Comparison of ENCODE assay signal across 9 mouse cellular contexts in genomic region chr9:22226846-22227245, GRCm38 (mm10). TPM values are rescaled to one million over a fixed set of nuclear protein-coding genes. Genes with fewer than 3 reads are reported as not detected.
DNase-seq lines count a peak whose midpoint lies in the region; ATAC-seq and TF ChIP-seq lines count a peak whose summit lies in the region.
"Had no signal": no experiment of that assay in that cellular context is flagged by ENCODE, and none has a peak within 500 bp of the region (broad histone marks: within the 10 kb centered on the region; RNA-seq: fewer than 3 reads in every experiment).

No protein-coding gene starts in this region.

- H3K27me3 ChIP-seq in ES-Bruce4 (ENCODE audit: control insufficient read depth, insufficient read depth, low read length, poor library complexity, severe bottlenecking) = no peaks in the 10 kb centered on the region
- H3K27me3 ChIP-seq in heart, embryonic 11.5 days (ENCODE audit: control insufficient read depth, insufficient read depth, low read length) = no peaks in the 10 kb centered on the region
- no peaks in the 10 kb centered on the region for H3K27me3 ChIP-seq in liver, embryonic 15.5 days
- no peaks in the 10 kb centered on the region for H3K27me3 ChIP-seq in midbrain, embryonic 13.5 days
- H3K27me3 ChIP-seq: megakaryocyte, embryonic 14.5 days had no signal

- 73% methylated on average over 15 of the region's 15 CpGs for WGBS in heart, embryonic 11.5 days (ENCODE audit: insufficient replicate concordance)
- WGBS in liver, embryonic 15.5 days (ENCODE audit: insufficient replicate concordance) = 84% methylated on average over 15 of the region's 15 CpGs
- 94% methylated on average over 15 of the region's 15 CpGs for WGBS in midbrain, embryonic 13.5 days

- no peak for TF ChIP-seq CTCF in ES-Bruce4 (IDR thresholded peaks at IDR 0.05; ENCODE audit: low read depth, low read length)
- TF ChIP-seq CTCF in brain, embryonic 14.5 days (IDR thresholded peaks at IDR 0.05; ENCODE audit: borderline replicate concordance, extremely low read depth, insufficient read depth, insufficient read length) = no peak

- TF ChIP-seq EP300 in ES-Bruce4 (IDR thresholded peaks at IDR 0.05; ENCODE audit: insufficient read depth, low read depth, low read length) = no peak

- peaks cover 4% of the 10 kb centered on the region for H3K9me3 ChIP-seq in ES-Bruce4 (replicated peaks; ENCODE audit: control insufficient read depth, insufficient read depth, low read length, poor library complexity, severe bottlenecking)
- no peaks in the 10 kb centered on the region for H3K9me3 ChIP-seq in heart, embryonic 11.5 days (replicated peaks; ENCODE audit: control insufficient read depth, low read length)
- no peaks in the 10 kb centered on the region for H3K9me3 ChIP-seq in liver, embryonic 15.5 days (replicated peaks)
- no peaks in the 10 kb centered on the region for H3K9me3 ChIP-seq in midbrain, embryonic 13.5 days

- peak overlapping the region; percentile 40 for H3K4me3 ChIP-seq in ES-Bruce4 (ENCODE audit: low read depth, low read length)
- no peak overlapping the region for H3K4me3 ChIP-seq in heart, embryonic 11.5 days (ENCODE audit: low read depth, low read length)
- H3K4me3 ChIP-seq in liver, embryonic 15.5 days (replicated peaks) = peak overlapping the region; percentile 84; the same call in 1 of the 2 replicates
- no peak overlapping the region for H3K4me3 ChIP-seq in midbrain, embryonic 13.5 days (replicated peaks)

- peak overlapping the region; percentile 38 for H3K9ac ChIP-seq in ES-Bruce4 (ENCODE audit: low read depth, poor library complexity, severe bottlenecking)
- no peak overlapping the region for H3K9ac ChIP-seq in heart, embryonic 11.5 days (ENCODE audit: low read depth, low read length)
- no peak overlapping the region for H3K9ac ChIP-seq in liver, embryonic 15.5 days
- H3K9ac ChIP-seq in midbrain, embryonic 13.5 days (replicated peaks) = no peak overlapping the region

- peak overlapping the region; percentile 11; the same call in 1 of the 2 replicates for H3K4me2 ChIP-seq in heart, embryonic 11.5 days
- H3K4me2 ChIP-seq in liver, embryonic 15.5 days = peak overlapping the region; percentile 87
- H3K4me2 ChIP-seq in midbrain, embryonic 13.5 days (replicated peaks) = no peak overlapping the region

- H3K36me3 ChIP-seq in ES-Bruce4 (ENCODE audit: control insufficient read depth, insufficient read depth, low read length, poor library complexity, severe bottlenecking) = no peaks in the 10 kb centered on the region
- no peaks in the 10 kb centered on the region for H3K36me3 ChIP-seq in heart, embryonic 11.5 days (ENCODE audit: control insufficient read depth, insufficient read depth, low read length)
- H3K36me3 ChIP-seq in liver, embryonic 15.5 days (replicated peaks) = 0 out of 2 replicates have a peak, but pooled peaks cover 2% of the 10 kb centered on the region
- H3K36me3 ChIP-seq in midbrain, embryonic 13.5 days = no peaks in the 10 kb centered on the region

- H3K4me1 ChIP-seq in ES-Bruce4 (ENCODE audit: control insufficient read depth, insufficient read depth, low read length) = no peaks in the 10 kb centered on the region
- no peaks in the 10 kb centered on the region for H3K4me1 ChIP-seq in heart, embryonic 11.5 days (ENCODE audit: control insufficient read depth, insufficient read depth, low read length)
- H3K4me1 ChIP-seq in liver, embryonic 15.5 days (replicated peaks) = peaks cover 17% of the 10 kb centered on the region
- peaks cover 5% of the 10 kb centered on the region for H3K4me1 ChIP-seq in midbrain, embryonic 13.5 days (replicated peaks)

- peak; percentile 8 for DNase-seq in brain, embryonic 14.5 days (ENCODE audit: low read depth)
- DNase-seq in urinary bladder, postnatal 4 days (ENCODE audit: low spot score in 2 of 2) = peak; percentile 65
- DNase-seq in left cerebral cortex, adult 8-10 months (ENCODE audit: low spot score in 2 of 2) = no peak
- no peak for DNase-seq in natural killer cell, adult 2 months (ENCODE audit: low spot score in 2 of 2)

- peak overlapping the region; percentile 67 for H3K27ac ChIP-seq in ES-Bruce4 (ENCODE audit: insufficient read depth, low read length)
- H3K27ac ChIP-seq in heart, embryonic 11.5 days (ENCODE audit: low read depth, low read length) = no peak overlapping the region
- H3K27ac ChIP-seq in liver, embryonic 15.5 days (replicated peaks) = no peak overlapping the region
- H3K27ac ChIP-seq in midbrain, embryonic 13.5 days = no peak overlapping the region

- no peak for TF ChIP-seq POLR2A in ES-Bruce4 (IDR thresholded peaks at IDR 0.05; ENCODE audit: insufficient read depth, low read length)
- TF ChIP-seq POLR2A in brain, embryonic 14.5 days (IDR thresholded peaks at IDR 0.05; ENCODE audit: borderline replicate concordance, extremely low read depth, insufficient read depth, insufficient read length, poor library complexity, severe bottlenecking) = no peak

- no peak for ATAC-seq in heart, embryonic 11.5 days (replicated peaks; ENCODE audit: insufficient number of reproducible peaks, low FRiP score, low TSS enrichment)
- ATAC-seq in liver, embryonic 15.5 days (ENCODE audit: insufficient read depth) = no peak
- ATAC-seq in midbrain, embryonic 13.5 days = no peak

RNA-seq across cellular contexts. Expression of gene Zfp809, which starts 1.3 kb away (rescaled TPM):
- 34.4 and 41.6 TPM in 2 replicates for polyA plus RNA-seq in ES-Bruce4 (2011; ENCODE audit: insufficient read depth, insufficient read length, low read depth, missing spikeins)
- polyA plus RNA-seq in brain, embryonic 14.5 days (2012; rRNA removed) = 6.2 and 8.6 TPM in 2 replicates
- polyA plus RNA-seq in heart, embryonic 11.5 days (2014; fragmentation: Nextera tagmentation; extraction: Ambion mirVana) = 19.0 and 20.0 TPM in 2 replicates
- 6.8 and 7.4 TPM in 2 replicates for polyA plus RNA-seq in liver, embryonic 15.5 days (2015; fragmentation: Nextera tagmentation; extraction: Ambion mirVana)
- 10 to 100 TPM; 17.9 to 26.0 (median 22.0) TPM for total RNA-seq in left cerebral cortex, adult 8-10 months (2022)
- 10.1 and 13.4 TPM in 2 replicates for polyA plus RNA-seq in midbrain, embryonic 13.5 days (2015; fragmentation: Nextera tagmentation; extraction: Ambion mirVana)

RNA-seq across cellular contexts. Expression of gene Zfp599, which starts 32.8 kb away (rescaled TPM):
- 10.8 and 11.4 TPM in 2 replicates for polyA plus RNA-seq in ES-Bruce4 (2011; ENCODE audit: insufficient read depth, insufficient read length, low read depth, missing spikeins)
- polyA plus RNA-seq in brain, embryonic 14.5 days (2012; rRNA removed) = 3.8 and 4.5 TPM in 2 replicates
- 3.1 and 5.6 TPM in 2 replicates for polyA plus RNA-seq in heart, embryonic 11.5 days (2014; fragmentation: Nextera tagmentation; extraction: Ambion mirVana)
- polyA plus RNA-seq in liver, embryonic 15.5 days (2015; fragmentation: Nextera tagmentation; extraction: Ambion mirVana) = 1.2 and 1.4 TPM in 2 replicates
- total RNA-seq in left cerebral cortex, adult 8-10 months (2022) = 1 to 10 TPM; 4.3 to 5.7 (median 4.5) TPM
- 9.7 and 10.0 TPM in 2 replicates for polyA plus RNA-seq in midbrain, embryonic 13.5 days (2015; fragmentation: Nextera tagmentation; extraction: Ambion mirVana)

RNA-seq across cellular contexts. Expression of gene Zfp872, which starts 39.0 kb away (rescaled TPM):
- polyA plus RNA-seq in ES-Bruce4 (2011; ENCODE audit: insufficient read depth, insufficient read length, low read depth, missing spikeins) = 1.2 and 1.4 TPM in 2 replicates
- 0.03 and 0.15 TPM in 2 replicates for polyA plus RNA-seq in brain, embryonic 14.5 days (2012; rRNA removed)
- 0.04 and 0.10 TPM in 2 replicates for polyA plus RNA-seq in heart, embryonic 11.5 days (2014; fragmentation: Nextera tagmentation; extraction: Ambion mirVana)
- polyA plus RNA-seq in liver, embryonic 15.5 days (2015; fragmentation: Nextera tagmentation; extraction: Ambion mirVana) = 0.02 and 0.03 TPM in 2 replicates
- total RNA-seq in left cerebral cortex, adult 8-10 months (2022) = under 1 TPM in 1 of 4 experiments, not detected in 3; 0.35 TPM
- polyA plus RNA-seq in midbrain, embryonic 13.5 days (2015; fragmentation: Nextera tagmentation; extraction: Ambion mirVana) = 0.22 and 0.24 TPM in 2 replicates

Comparison
In these comparisons a context has a peak if more than half of its experiments do, and no peak if none do; other contexts are left out.
1. H3K4me3 ChIP-seq: peak in ES-Bruce4 (single experiment) and liver, embryonic 15.5 days (single experiment); none in heart, embryonic 11.5 days (single experiment) and midbrain, embryonic 13.5 days (single experiment).
2. DNase-seq: peak in brain, embryonic 14.5 days (single experiment) and urinary bladder, postnatal 4 days (2 of 2); none in left cerebral cortex, adult 8-10 months (0 of 2) and natural killer cell, adult 2 months (0 of 2).